Mouse (Mus musculus) brain, adult 2 months (tissue): ENCODE results near the gene Kalrn.

Experiments
- DNase-seq: peaks from one replicate; pipeline ENCODE4 v3.0.0; 2011; ENCODE audit warnings: low read depth, low spot score

The Kalrn gene

DNA sequence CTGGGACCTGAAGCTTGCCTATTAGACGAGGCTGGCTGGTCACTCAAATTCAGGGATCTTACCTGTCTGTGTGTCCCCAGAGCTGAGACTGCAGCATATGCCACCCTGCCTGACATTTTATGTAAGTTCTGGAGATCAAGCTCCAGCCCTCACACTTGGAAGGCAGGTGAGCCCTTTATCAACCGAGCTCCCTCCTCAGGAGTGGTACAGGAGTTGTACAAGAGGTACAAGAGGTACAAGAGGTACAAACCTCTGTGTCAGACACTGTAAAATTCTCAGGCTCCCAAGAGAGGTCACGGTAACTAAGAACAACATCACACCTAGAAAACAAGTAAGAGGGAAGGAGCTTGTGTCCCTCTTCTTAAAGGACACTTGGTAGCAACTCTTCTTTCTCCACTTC is 217.8 kb downstream of the Kalrn start:
- no peak for DNase-seq

DNA sequence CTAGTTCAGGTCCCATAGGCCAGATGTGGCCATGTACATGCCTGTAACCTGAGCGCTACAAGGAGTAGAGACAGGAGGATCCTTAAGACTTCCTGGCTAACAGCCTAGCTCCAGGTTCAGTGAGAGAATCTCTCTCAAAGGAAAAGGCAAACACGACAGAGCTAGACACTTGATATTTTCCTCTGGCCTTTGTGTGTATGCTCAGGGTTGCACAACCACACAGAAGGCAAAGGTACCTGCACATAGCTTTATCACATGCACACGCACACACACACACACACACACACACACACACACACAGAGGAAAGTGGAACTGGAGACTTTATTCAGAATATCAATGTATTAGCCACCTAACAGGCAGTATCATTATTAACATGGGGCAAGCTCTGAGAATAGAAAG is 219.3 kb downstream of the Kalrn start:
- no peak for DNase-seq

DNA sequence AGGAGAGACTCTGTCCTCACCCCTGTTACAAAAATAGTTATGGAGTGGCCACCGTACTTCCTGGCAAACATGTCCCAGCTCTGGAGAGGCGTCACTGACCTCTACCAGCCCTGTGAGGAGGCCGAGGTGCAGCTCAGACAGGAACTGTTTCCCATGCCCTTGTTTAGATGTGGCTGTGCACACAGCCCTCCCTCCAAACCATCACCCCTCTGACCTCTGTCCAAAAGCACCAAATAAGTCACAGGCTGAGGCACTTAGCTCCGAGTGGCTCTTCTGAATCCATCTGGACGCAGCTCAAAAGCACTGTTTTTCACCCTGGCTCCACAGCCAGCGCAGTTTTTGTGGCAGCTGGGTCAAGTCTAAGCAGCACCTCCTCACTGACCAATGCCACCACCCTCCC is 220.6 kb downstream of the Kalrn start:
- no peak for DNase-seq

DNA sequence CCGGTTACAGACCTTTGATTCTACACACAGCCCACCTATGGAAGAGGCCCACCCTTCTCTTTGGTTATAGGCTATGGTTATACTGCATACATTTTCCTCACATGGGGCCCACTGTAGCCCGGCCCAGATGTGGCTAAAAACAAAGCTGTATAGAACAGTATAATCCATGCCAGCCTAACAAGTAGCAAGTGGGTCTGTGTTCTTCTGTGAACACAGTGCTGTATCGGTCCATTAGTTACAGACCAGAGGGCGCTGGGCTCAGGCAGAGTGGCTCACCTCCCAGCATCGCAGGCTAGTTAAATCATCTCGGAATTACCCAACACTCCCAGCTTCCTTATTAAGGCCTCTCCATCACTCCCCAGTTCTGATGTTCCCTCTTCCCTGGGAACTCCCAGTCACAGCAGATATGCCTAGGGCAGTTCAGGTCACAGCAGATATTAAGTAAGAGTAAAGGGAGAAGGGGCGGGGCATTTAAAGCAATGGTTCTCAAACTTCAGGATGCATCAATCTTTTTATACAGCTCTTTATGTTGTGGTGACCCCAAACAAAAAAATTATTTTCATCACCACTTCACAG is 221.7 kb downstream of the Kalrn start:
- DNase-seq, result no peak

DNA sequence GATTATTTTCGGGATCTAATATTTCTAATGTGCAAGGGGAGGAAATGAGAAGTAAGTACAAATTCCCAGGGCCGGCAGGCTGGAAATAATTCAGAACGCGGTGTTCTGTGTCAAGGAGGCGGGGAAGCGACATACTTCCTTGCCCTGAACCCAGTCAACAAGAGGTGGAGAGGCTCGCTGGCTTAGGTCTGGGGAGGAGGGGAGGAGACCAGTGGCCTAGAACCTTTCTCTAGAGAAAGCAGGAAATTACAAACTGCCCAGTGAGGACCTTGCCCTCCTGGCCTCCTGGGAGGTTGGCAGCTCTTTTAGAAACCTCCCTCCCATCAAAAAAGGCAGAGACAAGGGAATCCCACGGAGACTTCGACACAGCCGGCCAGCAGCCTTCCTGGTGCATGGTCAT is 225.8 kb downstream of the Kalrn start:
- no peak for DNase-seq

DNA sequence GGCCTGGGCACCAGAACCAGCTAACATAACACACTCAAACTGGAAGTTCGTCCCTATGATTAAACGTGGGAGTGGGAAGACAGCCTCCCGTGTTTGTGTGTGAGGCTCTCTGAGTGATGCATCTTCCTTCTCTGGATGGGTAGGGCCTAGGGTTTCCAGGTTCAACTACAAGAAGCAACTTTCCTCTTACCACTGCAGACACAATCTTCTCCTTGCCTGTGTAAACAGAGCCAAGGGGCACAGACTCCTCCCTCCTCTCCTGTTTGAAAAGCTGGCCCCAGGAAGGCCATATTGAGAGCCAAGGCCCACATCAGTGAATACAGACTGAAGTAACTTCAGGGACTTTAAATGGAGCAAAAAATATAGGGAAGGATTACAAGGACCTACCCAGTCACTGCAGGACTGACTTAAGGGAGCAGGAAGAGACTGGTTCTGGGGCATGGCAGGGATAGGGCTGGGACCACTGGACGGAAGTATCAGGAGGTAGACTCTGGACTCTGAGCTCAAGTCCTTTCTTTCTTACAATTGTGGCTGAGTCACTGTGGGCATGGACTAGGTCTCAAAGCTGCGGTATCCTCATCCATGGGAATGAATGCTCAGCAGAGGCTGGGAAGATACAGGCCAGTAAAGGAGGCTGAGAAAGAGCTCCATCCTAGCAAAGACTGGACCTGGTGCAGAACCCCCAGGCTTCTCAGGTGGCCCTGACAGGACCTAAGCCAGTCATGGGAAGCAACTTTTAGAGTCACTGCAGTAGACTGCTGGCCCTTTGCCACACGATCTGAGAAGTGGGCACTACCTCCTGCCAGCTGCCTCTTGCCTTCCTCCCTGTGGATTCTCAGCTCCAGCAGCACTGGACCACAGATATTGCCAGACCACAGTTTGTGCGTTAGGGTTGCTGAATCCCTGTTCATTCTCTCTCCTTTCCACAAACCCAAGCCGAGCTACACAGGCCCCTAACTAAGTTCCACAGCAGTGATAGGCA is 228.1 kb downstream of the Kalrn start:
- DNase-seq, result peak; percentile 43

DNA sequence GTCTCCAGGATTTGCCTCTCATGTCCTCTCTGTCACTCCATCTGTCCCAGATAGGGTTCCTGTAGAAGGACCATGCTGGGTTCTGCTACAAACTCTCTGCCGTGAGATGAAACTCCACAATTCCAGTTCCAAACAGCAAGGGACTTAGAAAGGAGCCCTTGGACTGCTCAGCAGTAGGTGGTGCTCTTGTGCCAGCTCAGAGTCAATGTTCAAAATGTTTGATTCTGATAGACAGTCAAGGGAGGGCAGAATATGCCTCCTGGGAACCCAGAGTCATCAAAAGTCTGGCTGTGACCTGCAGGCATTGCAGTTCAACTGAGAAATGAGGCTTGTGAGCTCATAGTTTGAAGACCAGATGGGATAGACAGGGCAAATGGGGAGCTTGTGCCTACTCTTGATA is 229.4 kb downstream of the Kalrn start:
- DNase-seq, result peak; percentile 83

DNA sequence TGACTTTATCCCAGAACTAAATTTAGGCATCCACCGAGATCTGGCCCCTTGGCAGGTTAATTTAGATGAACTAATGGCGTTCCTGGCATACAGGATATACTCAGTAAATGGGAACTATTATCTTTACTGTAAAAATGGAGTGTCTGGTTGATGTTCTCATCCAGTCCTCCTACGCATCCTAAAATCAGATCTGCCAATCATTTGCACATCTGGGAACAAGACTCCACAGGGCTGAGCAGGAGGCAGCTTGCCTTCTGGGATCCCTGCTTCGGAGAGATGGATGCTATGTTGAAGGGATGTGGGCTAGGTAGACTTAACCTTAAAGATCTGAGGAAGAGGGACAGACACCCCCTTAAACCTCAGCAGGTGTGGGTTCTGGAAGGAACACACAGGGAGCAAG is 230.2 kb downstream of the Kalrn start:
- DNase-seq, result peak; percentile 73

DNA sequence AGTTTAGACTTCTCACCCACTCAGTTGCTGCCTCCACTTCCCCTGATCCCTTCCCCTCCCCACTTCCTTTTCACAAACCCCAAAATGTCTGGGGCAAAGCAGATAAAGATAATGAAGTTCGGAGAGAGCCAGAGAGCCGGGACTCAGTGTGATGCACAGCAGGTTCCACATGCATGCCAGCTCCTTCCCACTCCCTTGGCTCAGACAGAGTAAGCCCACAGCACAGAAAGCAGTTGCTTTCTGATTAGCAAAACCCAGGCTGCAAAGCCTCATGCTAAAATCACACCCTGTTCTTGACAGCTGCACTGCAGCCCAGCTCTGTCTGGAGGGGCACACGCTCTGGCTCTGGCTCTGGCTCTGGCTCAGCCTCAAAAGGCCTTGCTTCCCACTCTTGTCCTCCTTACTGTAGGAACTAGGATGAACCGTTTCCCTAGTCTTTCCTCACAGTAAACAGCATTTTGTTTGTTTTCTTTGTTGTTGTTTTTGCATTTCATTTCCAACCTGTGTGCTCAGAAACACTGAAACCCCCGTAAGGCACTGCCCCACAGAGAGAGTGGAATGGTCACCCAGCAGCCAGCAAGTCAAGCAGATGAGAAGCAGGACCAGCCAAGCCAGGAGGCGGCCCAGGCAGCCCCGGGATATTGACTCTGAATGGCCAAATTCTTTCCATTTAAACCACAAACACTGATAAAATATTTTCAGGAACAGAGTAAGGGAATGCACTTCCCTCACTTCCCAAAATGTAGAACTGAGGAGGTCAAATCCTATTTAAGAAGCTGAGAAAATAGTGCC is 230.8 kb downstream of the Kalrn start:
- peak; percentile 93 for DNase-seq

DNA sequence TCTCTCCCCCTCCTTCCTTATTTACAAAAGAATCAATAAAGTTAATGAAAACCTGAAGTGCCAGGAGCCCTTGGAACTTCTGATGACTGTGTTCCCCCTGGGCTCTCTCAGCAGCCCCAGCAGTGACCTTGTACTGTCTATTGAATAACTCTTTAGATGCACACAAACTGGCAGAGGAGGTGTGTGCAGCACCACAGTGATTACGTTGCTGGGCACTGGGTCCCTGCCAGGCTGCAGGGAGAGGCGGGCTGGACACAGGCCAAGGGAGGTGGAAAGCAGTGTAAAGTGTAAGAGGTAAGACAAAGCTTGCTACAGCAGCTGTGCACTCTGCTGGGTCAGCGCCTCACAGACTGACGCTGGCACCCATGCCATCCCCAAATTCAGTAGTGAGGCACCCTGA is 238.4 kb downstream of the Kalrn start:
- DNase-seq, result peak; percentile 55

DNA sequence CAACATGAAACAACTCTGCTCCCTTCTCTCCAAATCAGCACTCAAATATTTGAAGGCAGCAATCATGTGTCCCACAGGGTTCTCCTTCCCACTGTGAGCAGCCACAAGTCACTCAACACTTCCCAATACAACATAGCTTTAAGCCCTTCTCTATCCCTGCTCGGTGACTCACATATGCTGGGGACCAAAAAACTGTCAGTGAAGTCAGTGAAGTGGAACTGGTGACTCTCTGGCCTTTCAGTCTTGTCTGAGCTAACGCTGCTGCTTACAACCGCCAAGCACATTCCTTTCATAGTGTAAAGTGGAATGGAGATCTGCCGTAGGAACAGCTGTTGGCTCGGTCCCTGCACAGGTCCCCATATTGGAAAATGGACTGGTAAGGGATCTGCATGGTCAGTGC is 241.7 kb downstream of the Kalrn start:
- no peak for DNase-seq

DNA sequence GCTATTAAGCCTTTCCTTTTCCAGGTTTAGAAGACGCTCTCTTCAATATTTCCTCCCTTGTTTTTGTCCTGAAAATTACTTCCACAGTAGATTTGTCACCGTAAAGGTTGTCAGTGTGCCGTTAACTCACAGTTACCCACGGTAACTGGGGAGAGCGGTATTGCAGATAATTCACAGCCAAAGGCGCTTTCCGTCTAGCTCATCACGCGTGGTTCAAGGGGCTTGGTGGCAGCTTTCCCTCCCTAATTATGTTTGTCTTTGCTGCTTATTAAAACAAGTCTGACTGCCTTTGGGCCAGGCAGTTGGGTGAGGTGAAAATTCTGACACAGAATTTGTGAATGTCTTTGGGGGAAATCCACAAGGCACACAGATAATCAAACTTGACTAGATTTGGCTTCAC is 243.5 kb downstream of the Kalrn start:
- DNase-seq, result no peak

DNA sequence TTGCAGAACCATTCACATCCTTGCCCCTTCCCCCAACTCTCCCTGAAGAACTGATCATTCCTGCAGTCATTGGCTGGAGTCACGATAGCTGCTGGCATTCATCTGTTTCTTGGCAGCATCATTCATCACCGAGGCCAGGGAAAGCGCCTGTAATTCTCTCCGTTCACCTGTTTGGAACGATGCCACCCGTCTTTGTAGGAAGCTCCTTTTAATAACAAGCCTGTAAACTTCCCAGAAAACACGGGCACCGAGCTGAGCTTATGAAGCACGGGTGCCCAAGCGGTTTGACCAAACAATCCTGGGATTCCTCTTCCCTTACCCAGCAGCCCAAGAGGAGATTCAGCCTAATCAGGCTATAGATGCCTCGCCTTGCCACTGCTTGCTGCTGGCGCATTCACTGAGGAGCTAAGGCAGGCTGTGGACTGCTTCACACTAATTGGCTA is 243.9 kb downstream of the Kalrn start:
- peak; percentile 87 for DNase-seq

DNA sequence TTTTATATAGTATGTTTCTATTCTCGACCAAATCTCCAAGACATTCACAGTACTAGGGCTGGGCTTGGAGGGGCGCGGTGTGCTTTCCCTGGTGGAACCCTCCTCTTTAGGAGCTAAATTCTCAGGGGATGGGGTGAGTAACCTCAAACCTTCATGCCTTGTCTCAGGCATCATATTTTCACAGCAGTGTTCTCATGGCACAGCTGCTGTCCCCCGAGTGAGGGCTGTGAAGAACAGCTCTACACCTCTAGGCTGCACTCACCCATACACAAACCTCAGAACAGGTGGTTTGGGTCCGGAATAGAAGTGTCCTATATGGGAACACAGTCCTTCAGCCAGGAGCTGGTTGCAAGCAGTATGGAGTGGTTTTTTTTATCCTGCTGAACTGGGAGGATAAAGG is 245.4 kb downstream of the Kalrn start:
- DNase-seq, result no peak

DNA sequence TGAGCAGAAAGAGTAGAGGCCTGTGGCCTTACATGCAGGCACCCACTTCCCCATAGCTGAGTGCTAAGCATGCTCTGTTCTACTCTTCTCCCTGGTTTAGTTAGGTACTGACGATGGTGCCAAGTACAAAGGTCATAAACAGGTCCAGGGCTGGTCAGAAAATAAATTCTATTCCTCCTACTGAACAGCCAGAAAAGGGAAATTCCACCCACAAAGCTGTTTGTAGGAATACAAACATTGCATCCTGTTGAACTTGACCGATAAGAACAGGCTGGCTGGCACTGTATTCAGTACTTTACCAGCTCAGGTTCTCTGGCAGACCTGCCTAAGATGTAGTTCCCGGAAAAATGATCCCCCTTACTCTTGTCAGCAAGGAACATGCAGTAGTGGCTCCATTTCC is 247.5 kb downstream of the Kalrn start:
- no peak for DNase-seq

DNA sequence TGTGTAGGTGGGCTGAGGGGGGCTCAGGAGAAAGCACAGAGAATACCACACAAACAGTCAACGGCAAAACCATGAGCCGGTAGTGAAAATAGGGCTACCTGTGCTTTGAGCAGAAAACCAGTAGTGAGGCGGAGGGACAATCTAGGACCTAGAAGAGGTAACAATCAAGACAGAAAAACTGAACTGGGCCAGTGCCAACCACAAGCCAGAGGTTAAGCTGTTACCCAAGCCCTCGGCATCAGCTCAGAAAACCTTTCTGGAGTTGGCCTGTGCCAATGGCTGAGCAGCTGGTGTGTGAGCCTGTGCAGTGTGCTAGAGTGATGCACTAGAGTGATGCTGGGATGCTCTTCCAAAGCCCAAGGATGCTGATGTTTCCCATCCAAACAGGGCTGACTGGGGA is 248.2 kb downstream of the Kalrn start:
- DNase-seq, result no peak

DNA sequence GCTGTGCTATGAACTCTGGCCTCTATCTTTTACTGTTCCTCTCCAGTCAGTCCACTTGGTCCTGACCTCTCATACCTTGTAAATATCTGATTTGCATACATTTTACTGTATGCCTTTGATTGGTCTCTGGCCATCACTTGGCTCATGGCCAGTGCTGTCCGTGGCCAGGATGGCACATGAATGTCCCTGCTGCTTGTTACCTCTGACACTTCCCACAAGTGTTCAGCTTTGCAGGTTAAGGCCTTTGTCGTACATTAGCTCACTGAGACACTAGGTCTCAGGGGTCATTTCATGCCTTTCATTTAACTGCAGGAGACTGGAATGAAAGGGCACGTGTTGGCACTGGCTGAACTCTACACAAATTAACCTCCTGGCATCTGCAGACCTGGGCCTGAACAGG is 248.6 kb downstream of the Kalrn start:
- DNase-seq, result no peak

DNA sequence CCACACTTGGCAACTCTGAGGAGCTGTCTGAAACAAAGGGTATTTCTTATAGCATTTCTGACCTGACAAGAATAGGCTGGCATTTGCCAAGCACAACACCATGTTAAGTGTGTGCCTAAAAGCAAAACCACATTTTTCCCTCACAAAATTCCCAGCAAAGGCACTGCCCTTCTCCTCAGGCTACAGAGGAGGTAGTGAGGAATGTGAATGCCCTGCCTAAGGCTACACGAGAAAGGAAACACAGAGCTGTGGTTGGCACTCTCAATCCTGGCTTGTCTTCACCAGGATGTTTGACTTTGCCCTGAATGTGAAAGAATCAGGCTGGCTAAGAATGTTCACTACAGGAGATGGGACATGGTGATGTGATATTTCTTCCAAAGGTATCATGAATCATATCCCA is 249.8 kb downstream of the Kalrn start:
- DNase-seq, result no peak

DNA sequence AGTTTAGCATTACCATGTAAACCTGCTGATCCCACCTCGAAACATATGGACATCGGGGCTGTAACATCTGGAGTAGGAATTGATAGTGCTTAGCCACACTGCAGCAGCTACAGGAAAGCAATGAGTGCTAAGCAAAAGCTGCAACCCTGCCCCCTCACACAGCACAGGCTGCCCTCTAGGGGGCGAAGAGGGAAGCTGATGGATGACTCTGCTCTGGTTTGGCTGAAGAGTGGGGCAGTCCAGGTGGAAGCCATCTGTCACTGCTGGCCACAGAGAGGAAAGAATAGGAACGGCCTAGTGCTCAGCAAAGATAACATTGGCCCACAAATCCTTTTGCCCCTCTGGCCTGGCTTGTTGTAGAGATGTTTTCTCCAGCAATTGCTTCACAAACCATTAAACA is 250.8 kb downstream of the Kalrn start:
- DNase-seq, result peak; percentile 98

DNA sequence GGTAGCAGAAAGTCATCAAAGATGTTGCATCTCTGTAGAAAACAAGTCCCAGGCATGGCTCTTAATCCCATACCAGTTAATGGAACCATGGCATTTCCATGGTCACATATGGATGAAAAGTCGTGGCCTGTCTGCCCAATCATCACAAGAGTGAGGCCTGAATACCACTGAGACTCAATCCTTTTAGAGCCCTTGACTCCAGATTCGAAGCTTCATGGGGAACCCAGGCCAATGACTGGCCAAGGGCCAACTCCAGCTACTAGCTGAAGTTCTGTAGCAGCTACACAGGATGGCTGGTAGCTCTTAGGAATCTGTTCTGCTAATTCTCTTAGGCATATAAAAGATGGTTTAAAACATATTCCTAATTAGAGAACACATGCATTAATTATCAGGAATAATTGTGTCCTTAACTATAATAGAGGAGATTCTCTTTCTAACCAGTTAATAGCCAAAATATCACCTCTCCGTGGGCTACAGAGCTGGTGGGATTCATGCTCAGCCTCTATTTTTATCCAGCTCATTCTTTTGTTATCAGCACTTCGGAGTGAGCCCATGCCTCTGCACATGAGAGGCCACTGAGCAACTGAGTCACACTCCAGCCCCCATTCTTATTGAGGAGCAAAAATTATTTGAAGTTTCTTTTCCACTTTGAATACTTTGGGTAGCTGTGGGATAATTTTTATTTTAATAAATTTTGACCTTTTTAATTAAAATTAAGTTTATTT is 252.1 kb downstream of the Kalrn start:
- DNase-seq, result no peak

DNA sequence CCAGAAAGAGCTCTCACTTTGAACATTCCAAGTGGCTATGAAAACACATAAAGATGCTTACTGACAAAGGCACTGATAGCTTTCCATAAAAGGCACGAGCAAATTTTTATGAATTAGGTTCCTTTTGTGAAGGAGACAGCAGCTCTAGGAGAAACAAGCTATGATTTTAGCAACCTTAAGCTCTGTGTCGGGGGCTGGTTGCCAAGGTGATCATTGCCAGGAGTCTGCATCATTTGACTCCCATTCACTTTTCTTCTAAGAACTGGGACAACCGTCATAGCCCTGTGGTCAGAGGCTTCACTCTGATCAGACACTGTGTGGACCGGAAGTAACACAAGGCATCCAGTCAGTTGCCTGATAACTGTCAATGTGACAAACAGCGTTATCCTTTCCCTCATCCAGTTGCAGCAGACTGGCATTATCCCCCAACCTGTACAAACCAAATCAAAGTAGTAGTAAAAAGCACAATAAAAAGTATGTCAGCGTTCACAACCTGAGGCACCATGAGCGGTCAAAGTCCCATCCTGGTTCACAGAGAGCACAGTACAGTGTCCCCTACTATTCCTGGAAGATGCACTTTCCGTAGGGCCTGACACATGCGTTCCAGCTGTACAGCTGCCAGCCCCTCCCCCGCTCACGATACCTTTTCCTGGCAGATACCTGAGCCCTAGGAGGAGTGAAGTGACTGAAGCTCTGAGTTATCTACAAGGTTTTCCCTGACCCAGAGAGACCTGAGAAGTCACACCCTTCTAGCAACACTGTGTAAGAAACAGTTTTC is 253.1 kb downstream of the Kalrn start:
- DNase-seq, result peak; percentile 73
